Mouse (Mus musculus) CH12.LX (cell line): ENCODE results near the gene Rrnad1. TPM values are rescaled to one million over a fixed set of nuclear protein-coding genes. Genes with fewer than 3 reads are reported as not detected.

Experiments used
- DNase-seq: peaks from one replicate; pipeline ENCODE4 v3.0.0-alpha.2; 2013; ENCODE audit errors: extremely low read depth
- H3K27ac ChIP-seq: 2 replicates; pipeline ENCODE4 v1.5.1; 2012; ENCODE audit warnings: low read depth, mild to moderate bottlenecking, control low read depth, moderate library complexity; ENCODE audit not compliant: insufficient read depth
- H3K27me3 ChIP-seq: replicated peaks from 2 replicates; pipeline ENCODE3; 2012; ENCODE audit warnings: inconsistent platforms
- H3K36me3 ChIP-seq, 2 experiments: replicated peaks in 1 of 2; 2 replicates each; pipeline versions ENCODE3 to v1.6.1; 2012; ENCODE audit warnings: inconsistent platforms in 1 of 2, low read length in 1 of 2, mild to moderate bottlenecking in 1 of 2, mixed read lengths in 1 of 2, moderate library complexity in 1 of 2; ENCODE audit not compliant: control insufficient read depth in 1 of 2, insufficient read depth in 1 of 2
- H3K4me1 ChIP-seq, 2 experiments: 2 replicates each; pipeline ENCODE4 v1.6.1; 2012; ENCODE audit warnings: inconsistent platforms in 1 of 2, moderate library complexity in 1 of 2; ENCODE audit not compliant: insufficient read depth in 2 of 2, control insufficient read depth in 1 of 2
- H3K4me2 ChIP-seq: 2 replicates; pipeline ENCODE4 v1.6.1; 2012; ENCODE audit warnings: low read depth, mild to moderate bottlenecking, control low read depth; ENCODE audit not compliant: poor library complexity, insufficient read depth, severe bottlenecking
- H3K4me3 ChIP-seq, 3 experiments: fragments of 150-350 bp in 1 of 3; sonication (generic) in 1 of 3; replicated peaks in 1 of 3; 2 replicates each; pipeline versions ENCODE3 to v1.5.1; 2011 to 2012; ENCODE audit warnings: low read depth in 2 of 3, low read length in 2 of 3, mild to moderate bottlenecking in 2 of 3, moderate library complexity in 2 of 3, control low read depth in 1 of 3, improper control_type of control experiment in 1 of 3, inconsistent platforms in 1 of 3, mixed read lengths in 1 of 3; ENCODE audit not compliant: poor library complexity in 1 of 3
- H3K79me2 ChIP-seq: replicated peaks from 2 replicates; pipeline ENCODE4 v1.6.1; 2012; ENCODE audit warnings: mild to moderate bottlenecking, moderate library complexity; ENCODE audit not compliant: control insufficient read depth, poor library complexity, insufficient read depth, severe bottlenecking; ENCODE audit errors: extremely low read depth
- H3K9ac ChIP-seq: 2 replicates; pipeline ENCODE4 v1.6.1; 2012; ENCODE audit warnings: low read depth, mild to moderate bottlenecking, control low read depth, moderate library complexity; ENCODE audit not compliant: insufficient read depth
- H3K9me3 ChIP-seq: replicated peaks from 2 replicates; pipeline ENCODE3; 2012; ENCODE audit warnings: low read length, inconsistent platforms, mixed read lengths
- CHD1 ChIP-seq: IDR thresholded peaks from 2 replicates; pipeline ENCODE4 v1.6.1; 2012; ENCODE audit warnings: low read depth, low read length, improper control_type of control experiment, inconsistent platforms
- GABPA ChIP-seq: IDR thresholded peaks from 2 replicates; pipeline ENCODE4 v1.6.1; 2012; ENCODE audit warnings: low read depth, low read length, improper control_type of control experiment, inconsistent platforms; ENCODE audit not compliant: insufficient replicate concordance
- HCFC1 ChIP-seq: IDR thresholded peaks from 2 replicates; pipeline ENCODE4 v1.6.1; 2012; ENCODE audit warnings: low read depth, mild to moderate bottlenecking, inconsistent platforms, low read length, improper control_type of control experiment
- MEF2A ChIP-seq: IDR thresholded peaks from 2 replicates; pipeline ENCODE4 v1.6.1; 2014; ENCODE audit warnings: low read depth, mild to moderate bottlenecking, inconsistent platforms, low read length, improper control_type of control experiment, borderline replicate concordance
- NRF1 ChIP-seq: IDR thresholded peaks from 2 replicates; pipeline ENCODE4 v1.6.1; 2014; ENCODE audit warnings: low read depth, mild to moderate bottlenecking, inconsistent platforms, low read length, improper control_type of control experiment, moderate library complexity
- POLR2AphosphoS2 ChIP-seq: IDR thresholded peaks from 2 replicates; pipeline ENCODE4 v1.6.1; 2011; ENCODE audit warnings: low read depth, low read length, improper control_type of control experiment
- RAD21 ChIP-seq: IDR thresholded peaks from 2 replicates; pipeline ENCODE4 v1.6.1; 2011; ENCODE audit warnings: low read depth, mild to moderate bottlenecking, low read length, improper control_type of control experiment, moderate library complexity
- SIN3A ChIP-seq: IDR thresholded peaks from 2 replicates; pipeline ENCODE4 v1.6.1; 2012; ENCODE audit warnings: low read length, improper control_type of control experiment, inconsistent platforms
- dilution Hi-C: fragments of 300-500 bp; cut with MboI; formaldehyde crosslinking; loops from 2 replicates; pipeline ENCODE4 v1.14.3; 2020; ENCODE audit warnings: low sequenced_read_pairs; ENCODE audit not compliant: extremely low pct_unique_long_range_greater_than_20kb, extremely low pct_ligation_motif_present
- in situ Hi-C: fragments of 300-500 bp; cut with MboI; formaldehyde crosslinking; loops from 3 replicates; pipeline ENCODE4 v1.14.3; 2019; ENCODE audit warnings: low sequenced_read_pairs, low pct_ligation_motif_present, low pct_unique_long_range_greater_than_20kb, mixed read lengths
- polyA plus RNA-seq: library from polyadenylated mRNA; unstranded; fragments of >175 nt; gene quantifications from 2 replicates; pipeline ENCODE4 v1.2.1, GENCODE M21; 2012; ENCODE audit warnings: low read depth; ENCODE audit not compliant: insufficient read length
- total RNA-seq, 2 experiments: library from RNA; depleted of rRNA; stranded (reverse); fragments of 300-350 nt in 1 of 2; fragments of >200 nt in 1 of 2; gene quantifications; 2 replicates each; pipeline ENCODE4 v1.2.3; 2012 to 2014

Rrnad1 gene
- total and polyA plus RNA-seq, 3 experiments, result 8.0 to 12.5 (median 11.4) TPM

DNA sequence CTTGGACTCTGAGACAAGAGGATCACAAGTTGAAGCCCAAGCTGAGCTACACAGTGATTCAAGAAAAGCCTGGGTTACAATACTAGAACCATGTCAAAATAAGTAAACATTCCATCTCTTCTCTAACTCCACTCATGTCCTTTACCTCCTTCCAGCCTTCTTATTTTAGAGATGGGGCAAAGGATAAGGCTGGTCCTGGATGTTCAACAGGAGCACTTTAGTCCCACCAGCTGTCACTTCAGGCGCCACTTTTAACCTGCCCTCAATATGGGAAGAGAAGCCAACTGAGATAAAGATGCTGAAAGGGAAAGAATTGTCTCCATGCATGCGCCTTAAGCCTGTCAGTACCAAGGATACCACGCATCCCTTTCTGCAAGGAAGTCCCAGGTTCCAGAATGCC lies 46.2 kb downstream of the Rrnad1 start:
- H3K4me3 ChIP-seq, result peak overlapping the region; percentile 80 to 95 (median 86)
- peaks cover 5% of the 10 kb centered on the region for H3K9me3 ChIP-seq
- peaks cover 14 to 28% of the 10 kb centered on the region in 2 experiments for H3K36me3 ChIP-seq
- TF ChIP-seq MEF2A (no peak), SIN3A (peak; percentile 56; the same call in 1 of the 2 replicates)
- H3K9ac ChIP-seq, result peak overlapping the region; percentile 99
- no peak for DNase-seq
- peak overlapping the region; percentile 94 for H3K4me2 ChIP-seq
- H3K4me1 ChIP-seq, result peaks cover 10 to 26% of the 10 kb centered on the region in 2 experiments
- dilution Hi-C loops, result no loop called here
- peaks cover 41% of the 10 kb centered on the region for H3K79me2 ChIP-seq
- H3K27ac ChIP-seq, result no peak overlapping the region
- no peaks in the 10 kb centered on the region for H3K27me3 ChIP-seq
- in situ Hi-C loops, result no loop called here

- Histone ChIP-seq H3K36me3 (peaks cover 29 to 80% of the 10 kb centered on the region in 2 experiments), H3K9ac (no peak overlapping the region), H3K79me2 (peaks cover 38% of the 10 kb centered on the region), H3K27me3 (no peaks in the 10 kb centered on the region), H3K9me3 (no peaks in the 10 kb centered on the region), H3K27ac (no peak overlapping the region), H3K4me1 (peaks cover 3 to 9% of the 10 kb centered on the region in 2 experiments; a peak in 3 of 4 replicates), H3K4me2 (no peak overlapping the region), H3K4me3 (no peak overlapping the region)
- no peak for DNase-seq
- dilution Hi-C loops, result no loop called here
- in situ Hi-C loops, result no loop called here
- TF ChIP-seq CHD1 (no peak), NRF1 (no peak), RAD21 (no peak), HCFC1 (no peak), POLR2AphosphoS2 (no peak), GABPA (no peak), MEF2A (no peak)
Observed at GRCm38 (mm10) chr3:87877730-87878129, 52.8 kb downstream of the Rrnad1 start.

Other genes starting within 250 kb of the Rrnad1 start
- 0.17 and 0.21 TPM in 2 replicates for gene Lrrc71, start 182.1 kb downstream of the Rrnad1 start, total RNA-seq (2012; rRNA removed)
- not detected in 2 replicates for gene Lrrc71, start 182.1 kb downstream of the Rrnad1 start, total RNA-seq (2014; rRNA removed)
- 0.14 TPM in 1 of 2 replicates, not detected in the other for gene Lrrc71, start 182.1 kb downstream of the Rrnad1 start, polyA plus RNA-seq
- 0.92 and 1.6 TPM in 2 replicates for gene Ntrk1, start 135.6 kb downstream of the Rrnad1 start, total RNA-seq (2012; rRNA removed)
- gene Ntrk1, start 135.6 kb downstream of the Rrnad1 start, total RNA-seq (2014; rRNA removed), result 0.36 and 0.55 TPM in 2 replicates
- gene Ntrk1, start 135.6 kb downstream of the Rrnad1 start, polyA plus RNA-seq, result 0.47 and 0.53 TPM in 2 replicates
- 0.08 TPM in 1 of 2 replicates, not detected in the other for gene Insrr, start 133.8 kb downstream of the Rrnad1 start, total RNA-seq (2012; rRNA removed)
- not detected in 2 replicates for gene Insrr, start 133.8 kb downstream of the Rrnad1 start, total RNA-seq (2014; rRNA removed)
- gene Insrr, start 133.8 kb downstream of the Rrnad1 start, polyA plus RNA-seq, result 0.06 TPM in 1 of 2 replicates, not detected in the other
- 0.50 and 1.2 TPM in 2 replicates for gene Pear1, start 106.4 kb downstream of the Rrnad1 start, total RNA-seq (2012; rRNA removed)
- gene Pear1, start 106.4 kb downstream of the Rrnad1 start, total RNA-seq (2014; rRNA removed), result 0.20 and 0.22 TPM in 2 replicates
- 0.35 and 0.46 TPM in 2 replicates for gene Pear1, start 106.4 kb downstream of the Rrnad1 start, polyA plus RNA-seq
- gene Sh2d2a, start 84.0 kb downstream of the Rrnad1 start, total RNA-seq (2012; rRNA removed), result 39.2 and 46.6 TPM in 2 replicates
- gene Sh2d2a, start 84.0 kb downstream of the Rrnad1 start, total RNA-seq (2014; rRNA removed), result 19.9 and 23.2 TPM in 2 replicates
- 66.8 and 74.5 TPM in 2 replicates for gene Sh2d2a, start 84.0 kb downstream of the Rrnad1 start, polyA plus RNA-seq
- 48.6 and 51.7 TPM in 2 replicates for gene Prcc, start 45.1 kb downstream of the Rrnad1 start, total RNA-seq (2012; rRNA removed)
- 24.8 and 26.4 TPM in 2 replicates for gene Prcc, start 45.1 kb downstream of the Rrnad1 start, total RNA-seq (2014; rRNA removed)
- 55.7 and 58.5 TPM in 2 replicates for gene Prcc, start 45.1 kb downstream of the Rrnad1 start, polyA plus RNA-seq
- 199 and 223 TPM in 2 replicates for gene Hdgf, start 24.4 kb downstream of the Rrnad1 start, total RNA-seq (2012; rRNA removed)
- 215 and 219 TPM in 2 replicates for gene Hdgf, start 24.4 kb downstream of the Rrnad1 start, total RNA-seq (2014; rRNA removed)
- gene Hdgf, start 24.4 kb downstream of the Rrnad1 start, polyA plus RNA-seq, result 468 and 755 TPM in 2 replicates
- gene Mrpl24, start 11.2 kb downstream of the Rrnad1 start, total RNA-seq (2012; rRNA removed), result 160 and 176 TPM in 2 replicates
- gene Mrpl24, start 11.2 kb downstream of the Rrnad1 start, total RNA-seq (2014; rRNA removed), result 166 and 168 TPM in 2 replicates
- gene Mrpl24, start 11.2 kb downstream of the Rrnad1 start, polyA plus RNA-seq, result 123 and 156 TPM in 2 replicates
- 40.8 and 52.9 TPM in 2 replicates for gene Isg20l2, start 403 bp downstream of the Rrnad1 start, total RNA-seq (2012; rRNA removed)
- 68.8 and 76.2 TPM in 2 replicates for gene Isg20l2, start 403 bp downstream of the Rrnad1 start, total RNA-seq (2014; rRNA removed)
- 44.5 and 45.0 TPM in 2 replicates for gene Isg20l2, start 403 bp downstream of the Rrnad1 start, polyA plus RNA-seq
- 0.38 TPM in 2 replicates for gene Crabp2, start 17.9 kb upstream of the Rrnad1 start, total RNA-seq (2012; rRNA removed)
- gene Crabp2, start 17.9 kb upstream of the Rrnad1 start, total RNA-seq (2014; rRNA removed), result 0.27 TPM in 1 of 2 replicates, not detected in the other
- gene Crabp2, start 17.9 kb upstream of the Rrnad1 start, polyA plus RNA-seq, result 0.97 and 1.0 TPM in 2 replicates
- 0.04 TPM in 2 replicates for gene Nes, start 40.4 kb upstream of the Rrnad1 start, total RNA-seq (2012; rRNA removed)
- 0.04 TPM in 1 of 2 replicates, not detected in the other for gene Nes, start 40.4 kb upstream of the Rrnad1 start, total RNA-seq (2014; rRNA removed)
- 0.04 TPM in 2 replicates for gene Nes, start 40.4 kb upstream of the Rrnad1 start, polyA plus RNA-seq
- 0.04 TPM in 1 of 2 replicates, not detected in the other for gene Bcan, start 69.5 kb upstream of the Rrnad1 start, total RNA-seq (2012; rRNA removed)
- not detected in 2 replicates for gene Bcan, start 69.5 kb upstream of the Rrnad1 start, total RNA-seq (2014; rRNA removed)
- gene Bcan, start 69.5 kb upstream of the Rrnad1 start, polyA plus RNA-seq, result not detected in 2 replicates
- not detected in 2 replicates for gene Hapln2, start 96.9 kb upstream of the Rrnad1 start, total RNA-seq (2012; rRNA removed)
- not detected in 2 replicates for gene Hapln2, start 96.9 kb upstream of the Rrnad1 start, total RNA-seq (2014; rRNA removed)
- not detected in 2 replicates for gene Hapln2, start 96.9 kb upstream of the Rrnad1 start, polyA plus RNA-seq
- 49.1 and 64.2 TPM in 2 replicates for gene Gpatch4, start 112.4 kb upstream of the Rrnad1 start, total RNA-seq (2012; rRNA removed)
- gene Gpatch4, start 112.4 kb upstream of the Rrnad1 start, total RNA-seq (2014; rRNA removed), result 20.3 and 21.6 TPM in 2 replicates
- gene Gpatch4, start 112.4 kb upstream of the Rrnad1 start, polyA plus RNA-seq, result 128 and 182 TPM in 2 replicates
- gene Naxe, start 127.8 kb upstream of the Rrnad1 start, total RNA-seq (2012; rRNA removed), result 98.1 and 124 TPM in 2 replicates
- gene Naxe, start 127.8 kb upstream of the Rrnad1 start, total RNA-seq (2014; rRNA removed), result 65.6 and 71.0 TPM in 2 replicates
- gene Naxe, start 127.8 kb upstream of the Rrnad1 start, polyA plus RNA-seq, result 80.5 and 91.3 TPM in 2 replicates
- gene Ttc24, start 147.6 kb upstream of the Rrnad1 start, total RNA-seq (2012; rRNA removed), result not detected in 2 replicates
- not detected in 2 replicates for gene Ttc24, start 147.6 kb upstream of the Rrnad1 start, total RNA-seq (2014; rRNA removed)
- not detected in 2 replicates for gene Ttc24, start 147.6 kb upstream of the Rrnad1 start, polyA plus RNA-seq
- gene Iqgap3, start 151.3 kb upstream of the Rrnad1 start, total RNA-seq (2012; rRNA removed), result 15.9 and 21.9 TPM in 2 replicates
- 12.1 and 13.0 TPM in 2 replicates for gene Iqgap3, start 151.3 kb upstream of the Rrnad1 start, total RNA-seq (2014; rRNA removed)
- gene Iqgap3, start 151.3 kb upstream of the Rrnad1 start, polyA plus RNA-seq, result 16.1 and 18.3 TPM in 2 replicates
- 10.9 and 11.0 TPM in 2 replicates for gene Mef2d, start 211.7 kb upstream of the Rrnad1 start, total RNA-seq (2012; rRNA removed)
- gene Mef2d, start 211.7 kb upstream of the Rrnad1 start, total RNA-seq (2014; rRNA removed), result 4.3 and 4.8 TPM in 2 replicates
- 51.2 and 75.8 TPM in 2 replicates for gene Mef2d, start 211.7 kb upstream of the Rrnad1 start, polyA plus RNA-seq